Mouse (Mus musculus): Measurements from ENCODE around the gene Ssu72. TPM values are rescaled to one million over a fixed set of nuclear protein-coding genes. Genes with fewer than 3 reads are reported as not detected.

Ssu72 gene
- 66.8 TPM for total RNA-seq (2023)

GRCm38 (mm10) chr4:155704721-155705591, at the start of gene Ssu72:
Gene Ssu72 (plus strand): TSS chr4:155704800.

GRCm38 (mm10) chr4:155668689-155669597, 35.7 kb upstream of the Ssu72 start, which contains the start of gene Mib2:
Gene Mib2 (minus strand): TSS chr4:155669198.

GRCm38 (mm10) chr4:155694111-155694481, 10.5 kb upstream of the Ssu72 start, which contains the start of gene Fndc10:
Gene Fndc10 (plus strand): TSS chr4:155694342.

GRCm38 (mm10) chr4:155734350-155734941, 29.8 kb downstream of the Ssu72 start, which contains the start of gene Tmem240:
Gene Tmem240 (plus strand): TSS chr4:155734800.

GRCm38 (mm10) chr4:155760613-155761355, 56.2 kb downstream of the Ssu72 start, which contains the start of gene Atad3a:
Gene Atad3a (minus strand): TSS chr4:155761093.

GRCm38 (mm10) chr4:155774280-155774754, 69.7 kb downstream of the Ssu72 start, which contains the start of gene Vwa1:
Gene Vwa1 (minus strand): TSS chr4:155774698.

Other genes starting within 250 kb of the Ssu72 start
- gene Tmem52, start 235.7 kb upstream of the Ssu72 start, total RNA-seq (2023) = not detected
- 238 TPM for gene Gnb1, start 213.4 kb upstream of the Ssu72 start, total RNA-seq (2023)
- 49.7 TPM for gene Nadk, start 142.4 kb upstream of the Ssu72 start, total RNA-seq (2023)
- gene Slc35e2, start 103.4 kb upstream of the Ssu72 start, total RNA-seq (2023) = 32.1 TPM
- gene Cdk11b, start 79.9 kb upstream of the Ssu72 start, total RNA-seq (2023) = 173 TPM
- not detected for gene Gm10563, start 59.4 kb upstream of the Ssu72 start, total RNA-seq (2023)
- not detected for gene Mmp23, start 51.4 kb upstream of the Ssu72 start, total RNA-seq (2023)
- gene Mib2, start 35.6 kb upstream of the Ssu72 start, total RNA-seq (2023) = 43.4 TPM
- 6.3 TPM for gene Fndc10, start 10.5 kb upstream of the Ssu72 start, total RNA-seq (2023)
- 0.46 TPM for gene Tmem240, start 30.0 kb downstream of the Ssu72 start, total RNA-seq (2023)
- 54.1 TPM for gene Atad3a, start 56.3 kb downstream of the Ssu72 start, total RNA-seq (2023)
- gene Vwa1, start 69.9 kb downstream of the Ssu72 start, total RNA-seq (2023) = not detected
- gene Tmem88b, start 81.1 kb downstream of the Ssu72 start, total RNA-seq (2023) = not detected
- not detected for gene Ankrd65, start 85.6 kb downstream of the Ssu72 start, total RNA-seq (2023)
- gene Mrpl20, start 98.1 kb downstream of the Ssu72 start, total RNA-seq (2023) = 42.1 TPM
- gene Ccnl2, start 107.7 kb downstream of the Ssu72 start, total RNA-seq (2023) = 224 TPM
- gene Aurkaip1, start 126.5 kb downstream of the Ssu72 start, total RNA-seq (2023) = 77.3 TPM
- gene Mxra8, start 134.9 kb downstream of the Ssu72 start, total RNA-seq (2023) = 2.2 TPM
- gene Dvl1, start 142.6 kb downstream of the Ssu72 start, total RNA-seq (2023) = 65.7 TPM
- 1.3 TPM for gene Tas1r3, start 158.6 kb downstream of the Ssu72 start, total RNA-seq (2023)
- gene Cptp, start 164.6 kb downstream of the Ssu72 start, total RNA-seq (2023) = 16.1 TPM
- gene Ints11, start 164.7 kb downstream of the Ssu72 start, total RNA-seq (2023) = 63.0 TPM
- 46.0 TPM for gene Pusl1, start 187.0 kb downstream of the Ssu72 start, total RNA-seq (2023)
- 48.0 TPM for gene Acap3, start 187.0 kb downstream of the Ssu72 start, total RNA-seq (2023)
- gene Ube2j2, start 239.0 kb downstream of the Ssu72 start, total RNA-seq (2023) = 114 TPM